Mouse (Mus musculus) liver, embryonic 14.5 days (tissue): ENCODE results near the gene Tifa. TPM values are rescaled to one million over a fixed set of nuclear protein-coding genes. Genes with fewer than 3 reads are reported as not detected.

Experiments
- ATAC-seq: fragments of 200-750 bp; cut with Nextera tagmentation; 2 replicates; pipeline ENCODE4 v1.8.0; 2017; ENCODE audit warnings: moderate number of reproducible peaks, mild to moderate bottlenecking, moderate library complexity; ENCODE audit not compliant: insufficient read depth
- DNase-seq, 3 experiments: peaks; one replicate each; pipeline ENCODE4 v3.0.0-alpha.2; 2012 to 2013; ENCODE audit warnings: low read depth in 3 of 3, low spot score in 3 of 3
- H3K27ac ChIP-seq: fragments of 300-500 bp; sonication (generic); 2 replicates; pipeline ENCODE4 v1.5.1; 2014; ENCODE audit warnings: moderate library complexity, mild to moderate bottlenecking, control low read depth, inconsistent platforms
- H3K27me3 ChIP-seq: fragments of 300-500 bp; sonication (generic); 2 replicates; pipeline ENCODE4 v1.6.1; 2014; ENCODE audit warnings: mild to moderate bottlenecking, low read length, moderate library complexity; ENCODE audit not compliant: control insufficient read depth, insufficient read depth
- H3K36me3 ChIP-seq: fragments of 300-500 bp; sonication (generic); replicated peaks from 2 replicates; pipeline ENCODE4 v1.6.1; 2014; ENCODE audit warnings: low read depth; ENCODE audit not compliant: control insufficient read depth, insufficient read depth
- H3K4me1 ChIP-seq, 2 experiments: fragments of 200-500 bp in 1 of 2; fragments of 300-500 bp in 1 of 2; sonication (generic) in 1 of 2; replicated peaks; 2 replicates each; pipeline ENCODE4 v1.6.1; 2012 to 2014; ENCODE audit warnings: antibody characterized with exemption in 1 of 2, inconsistent platforms in 1 of 2, low read length in 1 of 2; ENCODE audit not compliant: control insufficient read depth in 2 of 2, insufficient read depth in 2 of 2
- H3K4me2 ChIP-seq: fragments of 300-500 bp; sonication (generic); 2 replicates; pipeline ENCODE4 v1.6.1; 2014; ENCODE audit warnings: low read depth, mild to moderate bottlenecking, control low read depth, moderate library complexity
- H3K4me3 ChIP-seq, 2 experiments: fragments of 200-500 bp in 1 of 2; fragments of 300-500 bp in 1 of 2; sonication (generic) in 1 of 2; 2 replicates each; pipeline ENCODE4 v1.5.1; 2012 to 2014; ENCODE audit warnings: low read depth in 2 of 2, low read length in 2 of 2, mild to moderate bottlenecking in 2 of 2, control low read depth in 1 of 2, inconsistent platforms in 1 of 2, moderate library complexity in 1 of 2; ENCODE audit not compliant: insufficient read depth in 1 of 2
- H3K9ac ChIP-seq: fragments of 300-500 bp; sonication (generic); replicated peaks from 2 replicates; pipeline ENCODE4 v1.6.1; 2014; ENCODE audit warnings: mild to moderate bottlenecking, control low read depth, moderate library complexity
- H3K9me3 ChIP-seq: fragments of 300-500 bp; sonication (generic); 2 replicates; pipeline ENCODE4 v1.6.1; 2016; ENCODE audit warnings: low read length, mixed read lengths; ENCODE audit not compliant: control insufficient read depth
- CTCF ChIP-seq: IDR thresholded peaks from 2 replicates; pipeline ENCODE4 v1.5.1; 2016; ENCODE audit warnings: antibody characterized with exemption, low read depth, control low read depth
- EP300 ChIP-seq: IDR thresholded peaks from 2 replicates; pipeline ENCODE4 v1.6.1; 2016; ENCODE audit warnings: antibody characterized with exemption, low read depth
- WGBS: fragments of 180-500 bp; shearing (Covaris S2); extraction: QIAGEN DNeasy Blood & Tissue Kit; methylation state at CpG from one replicate; pipeline ENCODE4 v1.1.7; 2014; ENCODE audit not compliant: insufficient replicate concordance; 5-methylcytosine and 5-hydroxymethylcytosine counted together
- polyA plus RNA-seq, 2 experiments: library from polyadenylated mRNA; depleted of rRNA in 1 of 2; stranded (reverse) in 1 of 2; unstranded in 1 of 2; fragments of >200 nt; fragmentation: Nextera tagmentation in 1 of 2; extraction: Ambion mirVana in 1 of 2; gene quantifications; 2 replicates each; pipeline versions ENCODE4 v1.2.1 to v1.2.3; 2012 to 2014

Tifa gene
- polyA plus RNA-seq, 2 experiments, result 8.6 to 15.2 TPM

DNA sequence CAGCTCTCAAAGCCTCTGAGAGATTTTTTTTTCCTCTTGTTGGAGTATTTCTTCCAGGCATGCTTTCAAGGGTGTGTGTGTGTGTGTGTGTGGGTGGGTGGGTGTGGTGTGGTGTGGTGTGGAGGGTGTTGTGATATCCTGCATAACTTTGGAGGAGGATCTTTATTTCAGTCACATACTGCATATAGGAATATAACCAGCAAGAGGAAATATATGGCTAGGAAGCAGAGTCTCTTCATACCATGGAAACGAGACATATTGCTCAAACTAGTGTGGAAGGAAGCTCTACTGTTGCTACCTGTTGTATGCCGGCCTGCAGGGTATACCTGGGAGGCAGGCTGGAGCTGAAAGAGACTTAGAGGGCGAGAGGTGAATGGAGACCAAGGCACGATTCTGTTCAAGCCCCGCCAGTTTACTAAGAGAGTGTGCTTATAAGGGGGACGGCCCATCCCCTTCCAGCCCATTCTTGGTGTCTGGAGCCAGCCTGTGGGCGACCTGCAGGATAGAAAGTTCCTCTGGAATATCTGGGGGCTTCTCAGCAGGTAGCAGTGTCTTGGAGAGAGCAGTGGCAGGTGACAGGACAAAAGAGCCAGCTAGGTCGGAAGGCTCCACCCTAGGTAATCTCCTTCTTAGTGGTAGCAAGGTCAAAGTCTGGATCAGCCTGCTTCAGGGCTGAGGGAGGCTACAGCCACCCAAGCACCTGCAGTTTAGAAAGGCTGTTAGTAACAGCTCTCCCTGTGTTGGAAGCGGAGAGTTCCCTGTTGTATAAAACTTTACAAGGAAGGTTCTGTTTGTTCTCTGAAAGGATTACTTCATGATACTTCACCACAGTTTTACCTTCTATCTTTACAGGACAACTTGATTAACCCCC, 61.4 kb downstream of the Tifa start:
- DNase-seq (no peak), ATAC-seq (no peak)
- no peaks in the 10 kb centered on the region for H3K27me3 ChIP-seq
- no peak overlapping the region for H3K4me3 ChIP-seq
- peaks cover 25 to 35% of the 10 kb centered on the region in 2 experiments for H3K4me1 ChIP-seq
- H3K4me2 ChIP-seq, result no peak overlapping the region
- H3K36me3 ChIP-seq, result no peaks in the 10 kb centered on the region
- no peak for TF ChIP-seq EP300
- peak overlapping the region; percentile 29; the same call in 1 of the 2 replicates for H3K27ac ChIP-seq
- H3K9me3 ChIP-seq, result no peaks in the 10 kb centered on the region
- H3K9ac ChIP-seq, result 0 out of 2 replicates have a peak overlapping the region, but pooled peaks have one; percentile 10
- 70% methylated on average over 9 of the region's 9 CpGs for WGBS

DNA sequence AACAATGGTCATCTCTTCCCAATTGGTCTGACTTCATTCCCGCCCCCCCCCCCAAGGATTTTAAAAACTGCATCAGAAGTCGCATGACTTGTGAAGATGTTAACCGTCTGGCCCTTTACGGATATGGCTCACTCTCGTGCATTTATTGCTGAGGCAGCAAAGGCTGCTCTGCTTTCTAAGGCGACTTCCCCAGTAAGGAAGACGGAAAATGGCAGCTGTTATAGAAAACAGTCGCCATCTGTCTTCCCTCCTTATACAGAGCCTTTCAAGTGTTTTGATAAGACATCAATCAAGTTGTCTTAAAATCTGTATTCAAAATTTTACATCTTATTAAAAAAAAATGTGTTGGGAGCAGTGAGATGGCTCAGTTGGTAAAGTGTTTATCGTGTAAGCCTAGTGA, 63.1 kb downstream of the Tifa start:
- Histone ChIP-seq H3K36me3 (no peaks in the 10 kb centered on the region), H3K4me2 (no peak overlapping the region), H3K27me3 (no peaks in the 10 kb centered on the region), H3K4me3 (no peak overlapping the region), H3K27ac (no peak overlapping the region), H3K4me1 (peaks cover 25 to 35% of the 10 kb centered on the region in 2 experiments), H3K9me3 (no peaks in the 10 kb centered on the region), H3K9ac (no peak overlapping the region)
- WGBS, result 72% methylated on average over 9 of the region's 9 CpGs
- no peak for ATAC-seq
- no peak for TF ChIP-seq EP300
- no peak for TF ChIP-seq CTCF
- DNase-seq, result no peak

DNA sequence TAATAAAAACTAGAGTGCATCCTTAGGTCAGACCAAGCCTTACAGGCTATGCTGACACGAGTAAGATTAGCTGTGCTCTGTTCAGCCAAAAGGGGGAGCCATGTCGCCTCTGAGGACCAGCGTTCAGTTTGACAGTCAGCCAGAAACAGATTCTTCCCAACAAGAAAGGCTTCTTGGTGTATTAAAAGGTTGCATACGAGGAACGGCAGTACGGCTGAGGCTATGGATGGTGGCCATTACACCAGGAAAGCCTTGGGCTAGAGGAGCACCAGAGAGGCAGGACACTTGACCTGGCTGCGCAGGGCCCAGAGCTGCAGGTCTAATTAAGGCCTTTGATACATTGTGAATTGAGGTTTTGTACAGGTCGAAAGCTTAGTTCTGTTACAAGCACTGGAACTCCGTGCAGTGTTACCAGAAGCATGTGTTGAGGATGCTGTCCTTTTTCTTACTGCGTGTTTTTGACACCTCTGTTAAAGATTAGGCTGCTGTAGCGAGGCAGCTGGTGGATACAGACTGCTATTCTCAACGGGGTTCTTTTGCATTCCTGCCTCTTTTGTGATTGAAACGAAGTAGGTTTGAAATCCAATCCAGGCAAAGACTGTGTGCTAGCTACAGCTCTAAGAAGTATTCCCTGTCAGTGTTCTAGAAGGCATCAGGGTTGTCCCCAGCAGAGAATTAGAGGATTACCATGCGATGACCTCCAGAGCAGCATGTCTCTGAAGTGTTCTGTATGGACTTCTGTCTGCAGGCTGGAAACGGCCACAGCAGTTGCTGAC, 64.0 kb downstream of the Tifa start:
- WGBS, result 40% methylated on average over 15 of the region's 15 CpGs

DNA sequence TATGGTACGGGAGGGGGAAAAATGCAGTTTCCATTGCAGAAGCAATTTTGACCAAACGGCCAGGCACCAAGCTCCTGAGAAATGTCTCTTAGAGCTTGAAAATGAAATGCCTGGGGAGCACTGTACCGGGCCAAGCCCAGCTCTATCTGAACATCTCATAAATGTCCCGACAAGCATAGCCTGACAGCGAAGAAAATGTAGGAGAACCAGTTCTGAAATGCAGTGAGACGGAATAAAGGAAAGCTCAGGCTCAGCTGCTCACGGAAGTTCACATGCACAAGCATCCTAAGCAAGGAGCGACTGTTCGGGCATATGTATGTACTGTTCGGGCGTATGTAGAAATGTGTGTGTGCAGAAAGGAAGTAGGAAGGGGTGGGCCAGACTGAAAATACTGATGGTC, 71.7 kb downstream of the Tifa start:
- 88% methylated on average over 11 of the region's 11 CpGs for WGBS
- Histone ChIP-seq H3K9ac (no peak overlapping the region), H3K4me3 (no peak overlapping the region), H3K4me1 (no peaks in the 10 kb centered on the region), H3K36me3 (peaks cover 4% of the 10 kb centered on the region; the same call in 1 of the 2 replicates), H3K27me3 (no peaks in the 10 kb centered on the region), H3K4me2 (no peak overlapping the region), H3K9me3 (no peaks in the 10 kb centered on the region), H3K27ac (no peak overlapping the region)
- DNase-seq, result no peak
- no peak for ATAC-seq
- TF ChIP-seq EP300, result no peak
- no peak for TF ChIP-seq CTCF

More for the DNA sequence above, 64.0 kb downstream of the Tifa start:
- Histone ChIP-seq H3K9me3 (no peaks in the 10 kb centered on the region), H3K4me3 (no peak overlapping the region), H3K4me2 (no peak overlapping the region), H3K36me3 (no peaks in the 10 kb centered on the region), H3K27ac (no peak overlapping the region), H3K27me3 (no peaks in the 10 kb centered on the region), H3K4me1 (peaks cover 21 to 30% of the 10 kb centered on the region in 2 experiments), H3K9ac (no peak overlapping the region)
- DNase-seq (peak; percentile 45 to 56 (median 53)), ATAC-seq (peak; percentile 41; the same call in 1 of the 2 replicates)
- TF ChIP-seq EP300, result no peak
- TF ChIP-seq CTCF, result peak; percentile 92

DNA sequence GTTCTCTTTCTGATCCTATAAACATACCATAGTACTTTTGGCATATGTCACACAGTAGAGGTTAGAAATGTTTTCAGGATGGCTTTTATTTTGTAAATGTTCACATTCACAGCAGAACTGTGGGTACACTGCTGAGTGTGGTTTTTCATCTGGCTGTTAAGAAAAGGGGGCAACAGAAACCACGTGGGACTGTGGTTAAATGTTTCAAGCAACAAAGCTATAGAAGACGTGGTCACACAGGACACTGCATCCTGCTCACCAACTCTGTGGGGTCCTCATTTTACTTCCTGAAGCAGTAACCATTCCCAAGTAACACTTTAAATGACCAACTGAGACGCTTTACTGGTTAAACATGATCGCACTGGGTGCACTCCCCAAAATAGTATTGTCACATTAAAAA, 72.9 kb downstream of the Tifa start:
- H3K9ac ChIP-seq, result no peak overlapping the region
- no peak overlapping the region for H3K4me3 ChIP-seq
- H3K27ac ChIP-seq, result no peak overlapping the region
- 38% methylated on average over 4 of the region's 4 CpGs for WGBS
- DNase-seq (no peak), ATAC-seq (no peak)
- TF ChIP-seq EP300 (no peak), CTCF (no peak)
- H3K4me1 ChIP-seq, result no peaks in the 10 kb centered on the region
- H3K4me2 ChIP-seq, result no peak overlapping the region
- no peaks in the 10 kb centered on the region for H3K27me3 ChIP-seq
- no peaks in the 10 kb centered on the region for H3K9me3 ChIP-seq
- H3K36me3 ChIP-seq, result peaks cover 12% of the 10 kb centered on the region
